Mouse (Mus musculus): ENCODE data around the gene Snx8.
A peak's percentile ranks its signal among the peaks of the same experiment; 100 is the strongest.

DNA sequence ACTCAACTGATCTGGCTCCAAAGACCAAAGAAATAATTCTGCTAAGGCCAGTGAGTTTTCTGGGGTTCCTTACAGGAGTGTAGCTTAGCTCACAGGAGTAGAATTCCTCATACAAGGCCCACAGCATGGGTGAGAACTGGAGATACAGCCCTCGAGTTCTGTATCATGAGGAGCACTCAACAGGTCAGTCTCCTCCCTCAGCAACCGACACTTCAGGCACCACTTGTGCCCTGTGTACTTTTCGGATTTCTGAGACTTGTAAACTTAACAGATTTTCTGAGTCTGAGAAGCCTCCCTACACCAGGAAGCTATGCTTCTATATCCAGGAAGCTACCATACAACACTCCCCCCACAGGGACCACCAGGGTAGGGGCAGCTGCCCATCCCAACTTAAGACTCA is 49.2 kb downstream of the Snx8 start:
- TF ChIP-seq CTCF (IDR thresholded peaks at IDR 0.05) (no peak), EP300 (IDR thresholded peaks at IDR 0.05) (peak; percentile 51)
